Mouse (Mus musculus) cerebellum, adult 2 months (tissue): ENCODE measurements around the gene Rgs10. TPM values are rescaled to one million over a fixed set of nuclear protein-coding genes. Genes with fewer than 3 reads are reported as not detected.

Source experiments
- DNase-seq, 2 experiments: peaks; one replicate each; pipeline ENCODE4 v3.0.0; 2021
- H3K27ac ChIP-seq: fragments of 200-500 bp; 2 replicates; pipeline ENCODE4 v1.5.1; 2012; ENCODE audit warnings: low read length, control low read depth, inconsistent platforms; ENCODE audit not compliant: insufficient read depth
- H3K27me3 ChIP-seq: fragments of 200-500 bp; 2 replicates; pipeline ENCODE4 v1.6.1; 2012; ENCODE audit warnings: inconsistent platforms, mild to moderate bottlenecking, low read length, moderate library complexity; ENCODE audit not compliant: control insufficient read depth, insufficient read depth
- H3K4me1 ChIP-seq: fragments of 200-500 bp; 2 replicates; pipeline ENCODE4 v1.6.1; 2011; ENCODE audit warnings: low read length; ENCODE audit not compliant: control insufficient read depth, insufficient read depth
- H3K4me3 ChIP-seq: fragments of 200-500 bp; replicated peaks from 2 replicates; pipeline ENCODE3; 2011; ENCODE audit warnings: mild to moderate bottlenecking, low read depth, low read length, control low read depth; ENCODE audit not compliant: insufficient read depth
- CTCF ChIP-seq: fragments of 200-500 bp; IDR thresholded peaks from 2 replicates; pipeline ENCODE4 v1.5.1; 2011; ENCODE audit warnings: low read depth, mild to moderate bottlenecking, control low read depth, low read length, moderate library complexity, borderline replicate concordance; ENCODE audit not compliant: insufficient read depth
- POLR2A ChIP-seq: fragments of 200-500 bp; IDR thresholded peaks from 2 replicates; pipeline ENCODE4 v1.6.1; 2011; ENCODE audit warnings: low read length, control low read depth, borderline replicate concordance; ENCODE audit not compliant: insufficient read depth
- WGBS: fragments of 180-500 bp; shearing (Covaris S2); methylation state at CpG from one replicate; pipeline ENCODE4 v1.1.7; 2018; 5-methylcytosine and 5-hydroxymethylcytosine counted together
- polyA plus RNA-seq: library from polyadenylated mRNA; depleted of rRNA; stranded (reverse); fragments of >200 nt; gene quantifications from 2 replicates; pipeline ENCODE4 v1.2.3, GENCODE M21; 2012; rRNA removed

Rgs10 gene
- 68.2 and 73.0 TPM in 2 replicates for polyA plus RNA-seq

DNA sequence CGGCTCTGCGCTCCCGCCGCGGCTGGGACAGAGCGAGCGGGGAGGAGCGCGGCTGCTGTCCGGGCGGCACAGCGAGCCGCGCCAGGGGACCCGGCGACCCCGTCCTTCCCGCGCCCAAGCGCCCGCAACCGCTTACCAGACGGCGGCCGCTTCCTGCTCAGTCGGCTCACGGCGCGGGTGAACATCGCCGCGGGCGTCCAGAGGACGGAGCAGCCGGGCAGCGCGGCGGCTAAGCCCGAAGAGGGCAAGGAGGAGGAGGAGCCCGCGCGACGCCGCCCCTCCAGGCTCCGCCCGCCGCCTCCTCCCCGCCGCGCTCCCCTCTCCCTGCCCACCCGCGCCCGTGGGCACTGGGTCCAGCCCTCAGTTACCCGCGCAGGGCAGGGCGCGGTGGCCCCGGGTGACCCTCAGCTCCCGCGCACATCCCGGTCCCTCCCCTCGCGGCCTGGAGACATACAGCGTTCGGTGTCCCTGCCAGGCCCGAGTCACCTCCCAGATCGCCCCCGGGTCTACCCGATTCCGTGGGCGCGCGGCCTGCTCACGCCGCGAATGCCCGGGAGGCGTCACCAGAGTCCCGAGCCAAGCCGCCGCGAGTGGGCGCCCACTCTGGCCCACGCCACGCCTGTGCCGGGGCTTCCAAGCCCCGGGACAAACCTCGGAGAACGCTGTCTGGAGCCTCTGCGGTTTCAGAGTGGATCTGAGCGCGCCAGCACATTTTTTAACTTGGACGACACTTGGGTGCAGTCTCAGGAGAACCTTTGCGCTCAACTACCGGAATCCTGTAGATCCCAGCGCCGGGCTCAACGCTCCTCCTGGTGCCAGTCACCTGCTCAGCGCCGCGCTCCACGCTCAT lies at the start of gene Rgs10:
TSS of gene Rgs10 (minus strand) at position 829 of the 850 bp plus-strand sequence.
- Histone ChIP-seq H3K4me1 (no peaks in the 10 kb centered on the region), H3K27me3 (no peaks in the 10 kb centered on the region; the same call in 1 of the 2 replicates), H3K27ac (no peak within 1 kb of the TSS), H3K4me3 (peak within 1 kb of the TSS; percentile 54)
- TF ChIP-seq CTCF (no peak), POLR2A (no peak)
- under 1% methylated on average over 102 of the region's 102 CpGs for WGBS
- DNase-seq = peak; percentile 54 to 58

DNA sequence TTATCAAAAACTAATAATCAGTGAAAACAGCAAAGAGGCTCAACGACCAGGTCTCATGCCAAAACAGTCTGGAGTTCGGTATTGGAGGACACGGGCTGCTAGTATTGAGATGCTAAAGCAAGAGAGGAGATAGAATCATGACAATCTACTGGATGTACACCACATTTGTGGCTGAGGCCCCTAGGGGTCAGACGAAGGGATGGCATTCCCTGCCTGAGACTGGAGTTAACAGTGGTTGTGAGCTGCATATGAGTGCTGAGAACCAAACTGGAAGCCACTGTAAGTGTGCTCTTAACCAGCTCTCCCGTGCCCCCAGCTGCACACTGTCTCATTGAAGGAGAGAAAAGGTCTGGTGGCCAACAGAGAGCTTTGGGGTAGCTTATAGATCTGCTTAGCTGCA lies 43.8 kb upstream of the Rgs10 start:
- peak in 1 of 2 experiments; percentile 22 for DNase-seq
- Histone ChIP-seq H3K4me1 (no peaks in the 10 kb centered on the region), H3K4me3 (no peak overlapping the region), H3K27me3 (no peaks in the 10 kb centered on the region), H3K27ac (no peak overlapping the region)
- TF ChIP-seq CTCF (no peak), POLR2A (no peak)
- 66% methylated on average over 5 of the region's 5 CpGs for WGBS

DNA sequence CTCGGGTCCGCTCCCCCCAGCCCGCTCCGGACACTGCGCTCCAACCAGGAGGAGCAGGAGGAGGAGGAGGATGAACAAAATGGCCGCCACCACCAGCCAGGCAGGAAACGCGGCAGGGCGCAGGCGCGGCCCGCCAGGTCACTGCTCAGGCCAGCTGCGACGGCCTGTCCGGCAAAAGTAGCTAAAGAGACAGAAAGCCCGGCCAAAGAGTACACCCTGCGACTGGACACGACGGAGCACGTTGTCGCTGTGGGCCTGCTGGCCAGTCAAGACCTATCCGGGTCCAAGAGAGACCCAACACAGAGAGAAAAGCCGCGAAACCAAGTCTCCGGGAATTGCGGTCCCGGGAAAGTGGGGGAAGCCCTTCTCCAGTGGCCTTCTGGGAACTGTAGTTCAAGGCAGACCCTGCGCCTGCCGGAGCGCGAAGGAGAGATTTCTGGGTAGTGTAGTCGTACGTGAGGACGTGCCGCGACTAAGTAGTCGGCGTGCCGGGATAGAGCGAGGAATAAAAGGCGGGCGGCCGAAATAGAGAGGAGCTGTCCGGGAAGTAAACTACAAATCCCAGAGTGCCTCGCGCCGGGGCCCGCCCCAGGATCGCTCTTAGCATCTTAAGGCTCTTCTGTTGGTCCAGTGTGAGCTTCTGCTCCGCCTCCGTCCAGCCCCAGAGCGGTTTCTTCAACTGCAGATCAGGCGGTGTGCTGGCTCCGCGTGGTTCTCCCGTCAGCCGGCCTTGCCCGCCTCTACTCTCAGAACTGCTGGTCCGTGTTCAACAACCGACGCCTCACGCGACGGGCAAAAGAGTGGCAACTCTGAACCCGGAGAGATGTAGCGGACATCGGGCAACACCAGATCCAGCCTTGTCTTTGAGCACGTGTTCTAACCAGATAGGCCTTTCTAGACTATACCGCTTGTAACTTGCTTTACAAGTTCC lies 43.0 kb upstream of the Rgs10 start, which contains the start of gene Tial1:
TSS of gene Tial1 (minus strand) at position 433 of the 931 bp plus-strand sequence.
- no peaks in the 10 kb centered on the region for H3K4me1 ChIP-seq
- under 1% methylated on average over 69 of the region's 69 CpGs for WGBS
- peak; percentile 98 to 99 for DNase-seq
- no peaks in the 10 kb centered on the region for H3K27me3 ChIP-seq
- peak within 1 kb of the TSS; percentile 76 for H3K27ac ChIP-seq
- H3K4me3 ChIP-seq = peak within 1 kb of the TSS; percentile 91
- TF ChIP-seq POLR2A (peak; percentile 60; the same call in 1 of the 2 replicates), CTCF (no peak)

DNA sequence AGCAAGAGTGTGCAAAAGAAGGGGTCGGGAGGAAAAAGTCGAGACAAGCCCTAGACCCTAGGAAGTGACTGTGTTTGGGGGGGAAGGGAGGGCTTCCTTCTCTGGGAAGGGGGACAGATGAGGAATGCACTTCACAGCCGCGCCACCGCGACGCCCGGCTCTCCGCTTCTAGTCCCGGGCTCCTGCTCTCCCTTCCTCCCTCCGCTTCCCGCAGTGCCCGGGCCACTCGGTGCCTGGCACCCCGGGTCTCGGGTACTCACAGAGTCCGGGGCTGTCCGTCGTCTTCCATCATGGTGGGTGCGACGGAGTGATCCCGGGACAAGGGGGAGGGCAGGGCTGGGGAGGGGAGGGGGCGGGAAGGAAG lies 42.3 kb upstream of the Rgs10 start:
- H3K4me3 ChIP-seq = peak overlapping the region; percentile 91
- H3K4me1 ChIP-seq = no peaks in the 10 kb centered on the region
- TF ChIP-seq POLR2A (no peak), CTCF (no peak)
- no peak for DNase-seq
- WGBS = 0% methylated on average over 20 of the region's 23 CpGs
- peak overlapping the region; percentile 31; the same call in 1 of the 2 replicates for H3K27ac ChIP-seq
- no peaks in the 10 kb centered on the region for H3K27me3 ChIP-seq

DNA sequence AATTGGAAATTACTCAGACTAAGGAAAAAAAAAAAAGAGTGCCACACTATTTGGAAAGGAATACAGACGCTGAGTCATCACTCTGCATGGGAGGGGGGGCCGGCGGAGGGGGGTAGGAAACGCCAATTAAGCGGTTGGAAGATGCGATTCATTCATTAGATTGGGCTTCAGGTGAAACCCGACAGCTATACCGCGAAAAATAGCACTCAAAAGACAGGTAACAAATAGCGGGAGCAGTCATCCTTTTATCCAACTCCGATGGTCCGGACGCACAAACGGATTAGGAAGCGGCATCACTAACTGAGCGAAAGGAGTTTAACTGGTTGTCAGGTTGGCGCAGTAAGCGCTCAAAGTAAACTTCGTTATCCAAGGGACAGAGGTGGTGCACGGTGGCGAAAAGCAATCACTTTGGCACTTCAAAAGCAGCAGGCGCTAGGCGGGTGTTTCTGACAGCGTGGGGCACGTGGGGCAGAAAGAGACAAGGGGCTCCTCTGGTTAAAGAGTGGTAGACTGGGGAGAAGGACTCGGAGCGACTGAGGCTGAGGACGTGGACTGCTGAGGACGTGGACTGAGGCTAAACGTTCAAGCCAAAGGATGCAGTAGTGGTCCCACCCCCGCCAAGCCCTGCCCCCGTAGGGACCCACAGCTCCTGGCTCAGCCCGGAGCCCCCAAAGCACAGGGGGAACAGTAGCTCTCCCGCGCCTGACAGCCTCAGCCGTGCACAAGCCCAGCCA lies 41.7 kb upstream of the Rgs10 start:
- Histone ChIP-seq H3K27me3 (no peaks in the 10 kb centered on the region), H3K4me1 (no peaks in the 10 kb centered on the region), H3K27ac (peak overlapping the region; percentile 31; the same call in 1 of the 2 replicates), H3K4me3 (peak overlapping the region; percentile 91)
- TF ChIP-seq CTCF = no peak
- TF ChIP-seq POLR2A = no peak
- DNase-seq = peak; percentile 43 to 58
- whole genome bisulfite sequencing = 0% methylated on average over 36 of the region's 36 CpGs

DNA sequence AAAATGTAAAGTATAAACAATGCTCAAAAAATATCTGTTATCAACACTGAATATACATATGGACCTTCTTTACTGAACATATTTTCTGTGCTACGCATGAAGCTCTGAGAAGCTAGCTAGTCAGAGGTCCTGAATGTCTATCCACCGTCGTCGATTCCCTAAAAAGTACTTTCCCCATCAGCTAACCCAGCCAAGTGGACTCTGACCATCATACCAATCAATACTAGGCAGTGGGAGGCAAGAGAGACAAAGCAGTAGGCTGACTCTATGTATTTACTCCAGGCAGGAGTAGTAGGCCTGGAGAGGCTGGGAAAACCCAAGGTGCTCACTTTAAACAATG lies 41.2 kb upstream of the Rgs10 start:
- H3K27me3 ChIP-seq = no peaks in the 10 kb centered on the region
- no peak overlapping the region for H3K27ac ChIP-seq
- no peaks in the 10 kb centered on the region for H3K4me1 ChIP-seq
- H3K4me3 ChIP-seq = peak overlapping the region; percentile 91
- peak in 1 of 2 experiments; percentile 18 for DNase-seq
- WGBS = 4% methylated on average over 4 of the region's 4 CpGs
- no peak for TF ChIP-seq POLR2A
- TF ChIP-seq CTCF = no peak

DNA sequence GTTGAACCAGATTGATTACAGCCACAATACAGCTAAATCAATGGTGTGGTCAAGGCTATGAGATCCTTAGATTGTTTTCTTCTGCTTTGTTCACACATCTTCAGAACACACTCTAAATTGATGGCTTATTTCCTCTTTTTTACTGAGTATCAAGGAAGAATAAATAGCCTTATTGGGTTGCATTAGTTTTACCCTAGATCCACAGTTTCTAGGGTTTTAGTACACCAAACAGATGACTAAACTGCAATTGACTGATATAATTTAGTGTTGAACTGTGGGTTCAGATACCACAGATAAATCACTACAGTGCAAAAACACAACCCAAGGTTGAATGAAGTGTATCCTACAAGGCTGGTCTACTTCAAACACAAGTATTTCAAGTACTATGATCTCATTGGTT lies 39.5 kb upstream of the Rgs10 start:
- TF ChIP-seq CTCF (no peak), POLR2A (no peak)

More for the DNA sequence above, 39.5 kb upstream of the Rgs10 start:
- no peak for DNase-seq
- Histone ChIP-seq H3K4me1 (no peaks in the 10 kb centered on the region), H3K27ac (no peak overlapping the region), H3K27me3 (no peaks in the 10 kb centered on the region), H3K4me3 (no peak overlapping the region)
